Mouse (Mus musculus) forebrain, embryonic 10.5 days (tissue): ENCODE results near the gene Shisa7. TPM values are rescaled to one million over a fixed set of nuclear protein-coding genes. Genes with fewer than 3 reads are reported as not detected.
A peak's percentile ranks its signal among the peaks of the same experiment; 100 is the strongest.
"Not testable (repeated sequence)": the region's sequence is repeated elsewhere in the genome, so short reads cannot be mapped to it uniquely, and the experiment has no call there.

Source experiments
- DNase-seq: peaks from one replicate; pipeline ENCODE4 v3.0.0-alpha.2; 2017; ENCODE audit warnings: low spot score; ENCODE audit errors: extremely low spot score
- H3K27ac ChIP-seq: fragments of 300-500 bp; sonication (generic); 2 replicates; pipeline ENCODE4 v1.5.1; 2016; ENCODE audit warnings: mild to moderate bottlenecking
- H3K27me3 ChIP-seq: fragments of 300-500 bp; sonication (generic); 2 replicates; pipeline ENCODE4 v1.6.1; 2016; ENCODE audit warnings: mild to moderate bottlenecking; ENCODE audit not compliant: poor library complexity, severe bottlenecking
- H3K36me3 ChIP-seq: fragments of 300-500 bp; sonication (generic); replicated peaks from 2 replicates; pipeline ENCODE4 v1.6.1; 2016; ENCODE audit warnings: mild to moderate bottlenecking, moderate library complexity
- H3K4me1 ChIP-seq: fragments of 300-500 bp; sonication (generic); 2 replicates; pipeline ENCODE4 v1.6.1; 2016
- H3K4me3 ChIP-seq: fragments of 300-500 bp; sonication (generic); 2 replicates; pipeline ENCODE4 v1.5.1; 2016; ENCODE audit warnings: mild to moderate bottlenecking, moderate library complexity
- H3K9me3 ChIP-seq: fragments of 300-500 bp; sonication (generic); 2 replicates; pipeline ENCODE4 v1.6.1; 2016; ENCODE audit warnings: mild to moderate bottlenecking, moderate library complexity
- WGBS: fragments of 180-500 bp; shearing (Covaris S2); methylation state at CpG from one replicate; pipeline ENCODE4 v1.1.7; 2016; 5-methylcytosine and 5-hydroxymethylcytosine counted together
- polyA plus RNA-seq: library from polyadenylated mRNA; unstranded; fragments of >200 nt; fragmentation: Nextera tagmentation; extraction: Ambion mirVana; gene quantifications from 2 replicates; pipeline ENCODE4 v1.2.1, GENCODE M21; 2016

The Shisa7 gene
- polyA plus RNA-seq, 1 experiment from 2014 or later = 0.47 TPM

GRCm38 (mm10) chr7:4812303-4813104 is 32.0 kb downstream of the Shisa7 start, which contains the start of gene Ube2s:
TSS of gene Ube2s (minus strand) at chr7:4812590.
- Histone ChIP-seq H3K36me3 (peaks cover 39% of the 10 kb centered on the region), H3K4me3 (peak within 1 kb of the TSS; percentile 100), H3K9me3 (no peaks in the 10 kb centered on the region), H3K4me1 (peaks cover 37% of the 10 kb centered on the region), H3K27me3 (no peaks in the 10 kb centered on the region), H3K27ac (peak within 1 kb of the TSS; percentile 98)
- under 1% methylated on average over 62 of the region's 62 CpGs for WGBS
- DNase-seq = peak; percentile 99

GRCm38 (mm10) chr7:4811842-4812302 is 32.6 kb downstream of the Shisa7 start:
- H3K9me3 ChIP-seq = no peaks in the 10 kb centered on the region
- H3K4me1 ChIP-seq = peaks cover 37% of the 10 kb centered on the region
- peaks cover 45% of the 10 kb centered on the region for H3K36me3 ChIP-seq
- peak; percentile 49 for DNase-seq
- H3K4me3 ChIP-seq = peak overlapping the region; percentile 100
- no peaks in the 10 kb centered on the region for H3K27me3 ChIP-seq
- H3K27ac ChIP-seq = peak overlapping the region; percentile 98
- WGBS = 0% methylated on average over 35 of the region's 36 CpGs

GRCm38 (mm10) chr7:4811131-4811530 is 33.4 kb downstream of the Shisa7 start:
- not testable (repeated sequence) for DNase-seq, H3K9me3 ChIP-seq, H3K27me3 ChIP-seq
- 47% methylated on average over 10 of the region's 10 CpGs for whole genome bisulfite sequencing
- H3K4me3 ChIP-seq = peak overlapping the region; percentile 100
- peak overlapping the region; percentile 98 for H3K27ac ChIP-seq
- H3K36me3 ChIP-seq = peaks cover 53% of the 10 kb centered on the region
- peaks cover 37% of the 10 kb centered on the region for H3K4me1 ChIP-seq

GRCm38 (mm10) chr7:4806716-4807115 is 37.8 kb downstream of the Shisa7 start:
- Histone ChIP-seq H3K27me3 (no peaks in the 10 kb centered on the region), H3K27ac (no peak overlapping the region), H3K9me3 (no peaks in the 10 kb centered on the region), H3K4me1 (peaks cover 29% of the 10 kb centered on the region), H3K4me3 (no peak overlapping the region), H3K36me3 (peaks cover 80% of the 10 kb centered on the region)
- DNase-seq = no peak
- 95% methylated on average over 7 of the region's 7 CpGs for WGBS

- H3K27me3 ChIP-seq = no peaks in the 10 kb centered on the region
- no peak overlapping the region for H3K4me3 ChIP-seq
- peaks cover 52% of the 10 kb centered on the region for H3K36me3 ChIP-seq
- H3K27ac ChIP-seq = no peak overlapping the region
- no peaks in the 10 kb centered on the region for H3K4me1 ChIP-seq
- no peak for DNase-seq
- H3K9me3 ChIP-seq = no peaks in the 10 kb centered on the region
These were observed 42.2 kb downstream of the Shisa7 start for GRCm38 (mm10) chr7:4802247-4802646.

- Histone ChIP-seq H3K4me1 (peaks cover 13% of the 10 kb centered on the region), H3K27me3 (peaks cover 6% of the 10 kb centered on the region; the same call in 1 of the 2 replicates), H3K27ac (no peak overlapping the region), H3K36me3 (peaks cover 53% of the 10 kb centered on the region), H3K9me3 (no peaks in the 10 kb centered on the region), H3K4me3 (no peak overlapping the region)
- DNase-seq = no peak
- 76% methylated on average over 7 of the region's 7 CpGs for WGBS
These were observed 48.6 kb downstream of the Shisa7 start for GRCm38 (mm10) chr7:4795767-4796433.

- WGBS = 89% methylated on average over 3 of the region's 3 CpGs
- peak overlapping the region; percentile 92 for H3K4me3 ChIP-seq
- H3K27me3 ChIP-seq = peaks cover 15% of the 10 kb centered on the region
- no peaks in the 10 kb centered on the region for H3K9me3 ChIP-seq
- H3K36me3 ChIP-seq = peaks cover 53% of the 10 kb centered on the region
- H3K27ac ChIP-seq = no peak overlapping the region
- DNase-seq = no peak
- peaks cover 13% of the 10 kb centered on the region for H3K4me1 ChIP-seq
These were observed 49.8 kb downstream of the Shisa7 start for GRCm38 (mm10) chr7:4794631-4795168.

- no peak for DNase-seq
- peak overlapping the region; percentile 98 for H3K27ac ChIP-seq
These were observed 50.8 kb downstream of the Shisa7 start for GRCm38 (mm10) chr7:4793674-4794073.

GRCm38 (mm10) chr7:4793248-4793647 is 51.2 kb downstream of the Shisa7 start:
- H3K36me3 ChIP-seq = peaks cover 48% of the 10 kb centered on the region
- 1% methylated on average over 31 of the region's 31 CpGs for WGBS
- DNase-seq = not testable (repeated sequence)

More at GRCm38 (mm10) chr7:4793674-4794073, 50.8 kb downstream of the Shisa7 start:
- H3K36me3 ChIP-seq = peaks cover 52% of the 10 kb centered on the region
- no peaks in the 10 kb centered on the region for H3K9me3 ChIP-seq
- peaks cover 25% of the 10 kb centered on the region for H3K27me3 ChIP-seq
- peak overlapping the region; percentile 92 for H3K4me3 ChIP-seq
- H3K4me1 ChIP-seq = peaks cover 24% of the 10 kb centered on the region
- WGBS = 39% methylated on average over 4 of the region's 4 CpGs

GRCm38 (mm10) chr7:4792278-4793212 is 52.0 kb downstream of the Shisa7 start, which contains the start of gene Rpl28:
TSS of gene Rpl28 (plus strand) at chr7:4792874.
- DNase-seq = peak; percentile 96
- Histone ChIP-seq H3K27ac (peak within 1 kb of the TSS; percentile 98), H3K9me3 (no peaks in the 10 kb centered on the region), H3K4me1 (peaks cover 29% of the 10 kb centered on the region), H3K4me3 (peak within 1 kb of the TSS; percentile 92), H3K27me3 (peaks cover 36% of the 10 kb centered on the region), H3K36me3 (peaks cover 42% of the 10 kb centered on the region)
- WGBS = 2% methylated on average over 54 of the region's 54 CpGs

More at GRCm38 (mm10) chr7:4793248-4793647, 51.2 kb downstream of the Shisa7 start:
- Histone ChIP-seq H3K27me3 (peaks cover 29% of the 10 kb centered on the region), H3K4me1 (peaks cover 28% of the 10 kb centered on the region), H3K27ac (peak overlapping the region; percentile 98), H3K4me3 (peak overlapping the region; percentile 92)
- not testable (repeated sequence) for H3K9me3 ChIP-seq

GRCm38 (mm10) chr7:4789436-4789935 is 55.0 kb downstream of the Shisa7 start, which contains the start of gene Tmem238:
TSS of gene Tmem238 (minus strand) at chr7:4789656.
- peaks cover 12% of the 10 kb centered on the region for H3K36me3 ChIP-seq
- H3K27me3 ChIP-seq = peaks cover 50% of the 10 kb centered on the region
- no peaks in the 10 kb centered on the region for H3K9me3 ChIP-seq
- peaks cover 25% of the 10 kb centered on the region for H3K4me1 ChIP-seq
- no peak for DNase-seq
- H3K4me3 ChIP-seq = peak within 1 kb of the TSS; percentile 67
- H3K27ac ChIP-seq = peak within 1 kb of the TSS; percentile 91
- 7% methylated on average over 40 of the region's 40 CpGs for WGBS
